In genomic region chr7:29829804-29830203, GRCm38 (mm10) we compare ENCODE assay signal across 15 mouse cellular contexts.
"Had no signal": no experiment of that assay in that cellular context is flagged by ENCODE, and none has a peak within 500 bp of the region (broad histone marks: within the 10 kb centered on the region; RNA-seq: fewer than 3 reads in every experiment).

No protein-coding gene starts in this region.

- H3K4me2 ChIP-seq: liver, embryonic 15.5 days; midbrain, embryonic 11.5 days; midbrain, embryonic 13.5 days; midbrain, embryonic 15.5 days; neural tube, embryonic 12.5 days; stomach, embryonic 15.5 days had no signal

- H3K27ac ChIP-seq: liver, embryonic 15.5 days; macrophage; midbrain, embryonic 13.5 days; midbrain, embryonic 15.5 days; neural tube, embryonic 12.5 days; stomach, embryonic 15.5 days; stomach, postnatal 0 days had no signal

- H3K4me3 ChIP-seq: liver, embryonic 15.5 days; midbrain, embryonic 13.5 days; midbrain, embryonic 15.5 days; neural tube, embryonic 12.5 days; stomach, embryonic 15.5 days had no signal

- H3K27me3 ChIP-seq: liver, embryonic 15.5 days; midbrain, embryonic 13.5 days; midbrain, embryonic 15.5 days; neural tube, embryonic 12.5 days; stomach, embryonic 15.5 days had no signal

- DNase-seq: liver, postnatal 0 days; lung, adult 2 months; lung, postnatal 14 days; right cerebral cortex, postnatal 14 days; thymus, adult 2 months; thymus, postnatal 25 days; thymus, postnatal 4 days had no signal

- H3K9ac ChIP-seq: liver, embryonic 15.5 days; liver, postnatal 0 days; midbrain, embryonic 13.5 days; midbrain, embryonic 15.5 days; neural tube, embryonic 12.5 days; stomach, embryonic 15.5 days had no signal

- ATAC-seq: liver, postnatal 0 days; midbrain, embryonic 13.5 days; midbrain, embryonic 15.5 days had no signal

- H3K9me3 ChIP-seq: midbrain, embryonic 13.5 days; midbrain, embryonic 15.5 days; neural tube, embryonic 12.5 days; stomach, embryonic 15.5 days had no signal

- H3K4me1 ChIP-seq: liver, embryonic 15.5 days; midbrain, embryonic 13.5 days; midbrain, embryonic 15.5 days; neural tube, embryonic 12.5 days; stomach, embryonic 15.5 days had no signal
